Mouse (Mus musculus): Measurements from ENCODE around the gene Zfp607b. TPM values are rescaled to one million over a fixed set of nuclear protein-coding genes. Genes with fewer than 3 reads are reported as not detected.

The Zfp607b gene
- polyA plus RNA-seq (2012; rRNA removed), result 4.6 and 5.2 TPM in 2 replicates

GRCm38 (mm10) chr7:27688815-27689612, at the start of gene Zfp607b:
Zfp607b (plus strand) TSS chr7:27689340.

GRCm38 (mm10) chr7:27653681-27654437, 35.3 kb upstream of the Zfp607b start, which contains the start of gene Ttc9b:
Ttc9b (plus strand) TSS chr7:27653915.

GRCm38 (mm10) chr7:27674522-27675221, 14.5 kb upstream of the Zfp607b start, which contains the start of gene Map3k10:
Map3k10 (minus strand) TSS chr7:27674598.

GRCm38 (mm10) chr7:27731281-27731883, 42.2 kb downstream of the Zfp607b start, which contains the start of gene Zfp60:
Zfp60 (plus strand) TSS chr7:27731389.

Other genes with a start within 250 kb of the Zfp607b start
- gene Sptbn4, start 241.7 kb upstream of the Zfp607b start, polyA plus RNA-seq (2012; rRNA removed), result 1.5 and 1.6 TPM in 2 replicates
- 65.2 and 71.6 TPM in 2 replicates for gene Blvrb, start 241.4 kb upstream of the Zfp607b start, polyA plus RNA-seq (2012; rRNA removed)
- gene Sertad3, start 215.6 kb upstream of the Zfp607b start, polyA plus RNA-seq (2012; rRNA removed), result 8.5 and 17.8 TPM in 2 replicates
- gene Sertad1, start 202.4 kb upstream of the Zfp607b start, polyA plus RNA-seq (2012; rRNA removed), result 11.8 and 12.2 TPM in 2 replicates
- 4.6 and 5.3 TPM in 2 replicates for gene Prx, start 190.0 kb upstream of the Zfp607b start, polyA plus RNA-seq (2012; rRNA removed)
- 2.3 and 3.4 TPM in 2 replicates for gene Hipk4, start 166.1 kb upstream of the Zfp607b start, polyA plus RNA-seq (2012; rRNA removed)
- gene Pld3, start 136.1 kb upstream of the Zfp607b start, polyA plus RNA-seq (2012; rRNA removed), result 61.2 and 68.5 TPM in 2 replicates
- gene 2310022A10Rik, start 136.1 kb upstream of the Zfp607b start, polyA plus RNA-seq (2012; rRNA removed), result 24.6 and 32.0 TPM in 2 replicates
- gene Akt2, start 97.8 kb upstream of the Zfp607b start, polyA plus RNA-seq (2012; rRNA removed), result 48.6 and 64.2 TPM in 2 replicates
- gene Ttc9b, start 35.4 kb upstream of the Zfp607b start, polyA plus RNA-seq (2012; rRNA removed), result 5.3 and 5.7 TPM in 2 replicates
- 32.1 and 44.5 TPM in 2 replicates for gene Map3k10, start 14.7 kb upstream of the Zfp607b start, polyA plus RNA-seq (2012; rRNA removed)
- gene Zfp60, start 42.0 kb downstream of the Zfp607b start, polyA plus RNA-seq (2012; rRNA removed), result 23.0 and 30.9 TPM in 2 replicates
- gene Zfp626, start 117.9 kb downstream of the Zfp607b start, polyA plus RNA-seq (2012; rRNA removed), result 4.7 and 5.4 TPM in 2 replicates
- gene Zfp59, start 149.3 kb downstream of the Zfp607b start, polyA plus RNA-seq (2012; rRNA removed), result 4.5 and 7.1 TPM in 2 replicates
- gene Zfp607a, start 168.2 kb downstream of the Zfp607b start, polyA plus RNA-seq (2012; rRNA removed), result 2.1 and 2.5 TPM in 2 replicates
- gene Zfp974, start 240.1 kb downstream of the Zfp607b start, polyA plus RNA-seq (2012; rRNA removed), result 8.6 and 8.8 TPM in 2 replicates